Mouse (Mus musculus) MEL (cell line): Measurements from ENCODE around the gene Anxa4. TPM values are rescaled to one million over a fixed set of nuclear protein-coding genes. Genes with fewer than 3 reads are reported as not detected.

Experiments used
- DNase-seq: peaks from one replicate; pipeline ENCODE4 v3.0.0; 2011; ENCODE audit warnings: low read depth, low spot score
- H3K27ac ChIP-seq: 2 replicates; pipeline ENCODE4 v1.5.1; 2012; ENCODE audit warnings: low read depth, mild to moderate bottlenecking, control low read depth, low read length, moderate library complexity; ENCODE audit not compliant: control insufficient read depth
- H3K27me3 ChIP-seq, 2 experiments: fragments of 150-350 bp in 1 of 2; sonication (generic) in 1 of 2; 2 replicates each; pipeline ENCODE4 v1.6.1; 2012; ENCODE audit warnings: low read length in 2 of 2, mild to moderate bottlenecking in 2 of 2, improper control_type of control experiment in 1 of 2, moderate library complexity in 1 of 2; ENCODE audit not compliant: insufficient read depth in 2 of 2, control insufficient read depth in 1 of 2
- H3K36me3 ChIP-seq, 2 experiments: 2 replicates each; pipeline ENCODE4 v1.6.1; 2012 to 2014; ENCODE audit warnings: low read length in 2 of 2, improper control_type of control experiment in 1 of 2, inconsistent platforms in 1 of 2, mild to moderate bottlenecking in 1 of 2; ENCODE audit not compliant: insufficient read depth in 2 of 2, control insufficient read depth in 1 of 2
- H3K4me1 ChIP-seq, 2 experiments: fragments of 150-350 bp in 1 of 2; sonication (generic) in 1 of 2; 2 replicates each; pipeline ENCODE4 v1.6.1; 2012; ENCODE audit warnings: low read length in 2 of 2, improper control_type of control experiment in 1 of 2, mild to moderate bottlenecking in 1 of 2; ENCODE audit not compliant: insufficient read depth in 2 of 2, control insufficient read depth in 1 of 2
- H3K4me3 ChIP-seq, 2 experiments: fragments of 150-350 bp in 1 of 2; sonication (generic) in 1 of 2; 2 replicates each; pipeline ENCODE4 v1.5.1; 2012; ENCODE audit warnings: low read depth in 2 of 2, low read length in 2 of 2, mild to moderate bottlenecking in 2 of 2, moderate library complexity in 2 of 2, control low read depth in 1 of 2, improper control_type of control experiment in 1 of 2; ENCODE audit not compliant: control insufficient read depth in 1 of 2, insufficient read depth in 1 of 2
- H3K79me2 ChIP-seq: 2 replicates; pipeline ENCODE4 v1.6.1; 2012; ENCODE audit warnings: mild to moderate bottlenecking, low read length, moderate library complexity; ENCODE audit not compliant: control insufficient read depth, poor library complexity, insufficient read depth
- H3K9ac ChIP-seq: 2 replicates; pipeline ENCODE4 v1.6.1; 2012; ENCODE audit warnings: low read depth, mild to moderate bottlenecking, control low read depth, low read length, moderate library complexity; ENCODE audit not compliant: control insufficient read depth, poor library complexity, severe bottlenecking
- H3K9me3 ChIP-seq: fragments of 150-350 bp; sonication (generic); replicated peaks from 2 replicates; pipeline ENCODE4 v1.6.1; 2012; ENCODE audit warnings: mild to moderate bottlenecking, low read length, improper control_type of control experiment, moderate library complexity; ENCODE audit not compliant: insufficient read depth
- BHLHE40 ChIP-seq: IDR thresholded peaks from 2 replicates; pipeline ENCODE4 v1.6.1; 2012; ENCODE audit warnings: low read depth, mild to moderate bottlenecking, inconsistent platforms, low read length, improper control_type of control experiment, borderline replicate concordance
- CHD1 ChIP-seq: IDR thresholded peaks from 2 replicates; pipeline ENCODE4 v1.6.1; 2012; ENCODE audit warnings: low read depth, mild to moderate bottlenecking, inconsistent platforms, low read length, improper control_type of control experiment
- CHD2 ChIP-seq: IDR thresholded peaks from 2 replicates; pipeline ENCODE4 v1.6.1; 2011; ENCODE audit warnings: low read length, improper control_type of control experiment
- CTCF ChIP-seq, 3 experiments: IDR thresholded peaks in 2 of 3; conservative IDR thresholded peaks in 1 of 3; 2 replicates each; pipeline ENCODE4 v1.5.1; 2011 to 2012; ENCODE audit warnings: low read length in 3 of 3, low read depth in 2 of 3, mild to moderate bottlenecking in 2 of 3, improper control_type of control experiment in 1 of 3, inconsistent platforms in 1 of 3, mixed read lengths in 1 of 3, moderate library complexity in 1 of 3; ENCODE audit not compliant: control insufficient read depth in 1 of 3, insufficient read depth in 1 of 3, poor library complexity in 1 of 3, severe bottlenecking in 1 of 3
- E2F4 ChIP-seq: IDR thresholded peaks from 2 replicates; pipeline ENCODE4 v1.6.1; 2011; ENCODE audit warnings: low read depth, low read length, improper control_type of control experiment, borderline replicate concordance
- ELF1 ChIP-seq: IDR thresholded peaks from 2 replicates; pipeline ENCODE4 v1.6.1; 2014; ENCODE audit warnings: low read depth, mild to moderate bottlenecking, inconsistent platforms, low read length, improper control_type of control experiment, moderate library complexity
- EP300 ChIP-seq, 2 experiments: IDR thresholded peaks; 2 replicates each; pipeline ENCODE4 v1.6.1; 2011; ENCODE audit warnings: improper control_type of control experiment in 2 of 2, low read length in 2 of 2, low read depth in 1 of 2, mild to moderate bottlenecking in 1 of 2
- GABPA ChIP-seq: IDR thresholded peaks from 2 replicates; pipeline ENCODE4 v1.6.1; 2012; ENCODE audit warnings: low read depth, mild to moderate bottlenecking, inconsistent platforms, low read length, improper control_type of control experiment, moderate library complexity
- GATA1 ChIP-seq: IDR thresholded peaks from 2 replicates; pipeline ENCODE4 v1.6.1; 2011; ENCODE audit warnings: low read depth, low read length, improper control_type of control experiment
- HCFC1 ChIP-seq: IDR thresholded peaks from 2 replicates; pipeline ENCODE4 v1.6.1; 2012; ENCODE audit warnings: low read depth, mild to moderate bottlenecking, inconsistent platforms, low read length, improper control_type of control experiment, moderate library complexity
- MAX ChIP-seq: IDR thresholded peaks from 2 replicates; pipeline ENCODE4 v1.6.1; 2011; ENCODE audit warnings: low read length, improper control_type of control experiment
- MAZ ChIP-seq: IDR thresholded peaks from 2 replicates; pipeline ENCODE4 v1.6.1; 2012; ENCODE audit warnings: low read depth, mild to moderate bottlenecking, inconsistent platforms, low read length, improper control_type of control experiment
- MYB ChIP-seq: IDR thresholded peaks from 2 replicates; pipeline ENCODE4 v1.6.1; 2011; ENCODE audit warnings: mild to moderate bottlenecking, low read depth, low read length, improper control_type of control experiment
- MYC ChIP-seq: IDR thresholded peaks from 2 replicates; pipeline ENCODE4 v1.6.1; 2011; ENCODE audit warnings: low read depth, mild to moderate bottlenecking, low read length, improper control_type of control experiment, moderate library complexity
- NRF1 ChIP-seq: IDR thresholded peaks from 2 replicates; pipeline ENCODE4 v1.6.1; 2014; ENCODE audit warnings: low read depth, mild to moderate bottlenecking, inconsistent platforms, low read length, improper control_type of control experiment, moderate library complexity; ENCODE audit not compliant: poor library complexity, insufficient read depth, severe bottlenecking
- POLR2A ChIP-seq, 2 experiments: IDR thresholded peaks; 2 replicates each; pipeline ENCODE4 v1.6.1; 2011 to 2012; ENCODE audit warnings: low read length in 2 of 2, mild to moderate bottlenecking in 2 of 2, control low read depth in 1 of 2, improper control_type of control experiment in 1 of 2, low read depth in 1 of 2, moderate library complexity in 1 of 2; ENCODE audit not compliant: control insufficient read depth in 1 of 2, insufficient read depth in 1 of 2, poor library complexity in 1 of 2
- POLR2AphosphoS2 ChIP-seq: IDR thresholded peaks from 2 replicates; pipeline ENCODE4 v1.6.1; 2011; ENCODE audit warnings: low read length, improper control_type of control experiment
- POLR2AphosphoS5 ChIP-seq: IDR thresholded peaks from 2 replicates; pipeline ENCODE4 v1.6.1; 2012; ENCODE audit warnings: low read depth, borderline replicate concordance, mild to moderate bottlenecking, inconsistent platforms, low read length, moderate library complexity, mixed read lengths
- RAD21 ChIP-seq: IDR thresholded peaks from 2 replicates; pipeline ENCODE4 v1.6.1; 2011; ENCODE audit warnings: mild to moderate bottlenecking, low read depth, low read length, improper control_type of control experiment
- RCOR1 ChIP-seq: IDR thresholded peaks from 2 replicates; pipeline ENCODE4 v1.6.1; 2012; ENCODE audit warnings: low read depth, mild to moderate bottlenecking, inconsistent platforms, low read length, improper control_type of control experiment
- SIN3A ChIP-seq: IDR thresholded peaks from 2 replicates; pipeline ENCODE4 v1.6.1; 2012; ENCODE audit warnings: low read length, improper control_type of control experiment, inconsistent platforms
- SMC3 ChIP-seq: IDR thresholded peaks from 2 replicates; pipeline ENCODE4 v1.6.1; 2011; ENCODE audit warnings: low read depth, low read length, improper control_type of control experiment
- TBP ChIP-seq: IDR thresholded peaks from 2 replicates; pipeline ENCODE4 v1.8.0; 2011; ENCODE audit warnings: low read depth, low read length, improper control_type of control experiment
- TCF12 ChIP-seq: IDR thresholded peaks from 2 replicates; pipeline ENCODE4 v1.6.1; 2014; ENCODE audit warnings: low read depth, mild to moderate bottlenecking, inconsistent platforms, low read length, improper control_type of control experiment, moderate library complexity
- UBTF ChIP-seq: IDR thresholded peaks from 2 replicates; pipeline ENCODE4 v1.6.1; 2012; ENCODE audit warnings: low read depth, mild to moderate bottlenecking, inconsistent platforms, low read length, improper control_type of control experiment, moderate library complexity, borderline replicate concordance; ENCODE audit not compliant: insufficient read depth
- ZC3H11A ChIP-seq: IDR thresholded peaks from 2 replicates; pipeline ENCODE4 v1.6.1; 2012; ENCODE audit warnings: low read depth, mild to moderate bottlenecking, inconsistent platforms, low read length, improper control_type of control experiment
- ZKSCAN1 ChIP-seq: IDR thresholded peaks from 2 replicates; pipeline ENCODE4 v1.6.1; 2012; ENCODE audit warnings: low read depth, mild to moderate bottlenecking, inconsistent platforms, low read length, improper control_type of control experiment, moderate library complexity
- ZMIZ1 ChIP-seq: IDR thresholded peaks from 2 replicates; pipeline ENCODE4 v1.6.1; 2012; ENCODE audit warnings: low read depth, mild to moderate bottlenecking, inconsistent platforms, low read length, improper control_type of control experiment, moderate library complexity
- ZNF384 ChIP-seq: IDR thresholded peaks from 2 replicates; pipeline ENCODE4 v1.6.1; 2012; ENCODE audit warnings: low read depth, mild to moderate bottlenecking, inconsistent platforms, low read length, improper control_type of control experiment
- polyA plus RNA-seq, 2 experiments: library from polyadenylated mRNA; stranded (reverse) in 1 of 2; unstranded in 1 of 2; fragments of >175 nt in 1 of 2; fragments of >200 nt in 1 of 2; gene quantifications; 2 replicates each; pipeline versions ENCODE4 v1.2.1 to v1.2.4; 2012; ENCODE audit warnings: low replicate concordance in 2 of 2, low read depth in 1 of 2; ENCODE audit not compliant: insufficient read length in 2 of 2, insufficient read depth in 1 of 2, missing spikeins in 1 of 2
- total RNA-seq: library from RNA; depleted of rRNA; stranded (reverse); fragments of 300-350 nt; gene quantifications from 2 replicates; pipeline ENCODE4 v1.2.3, GENCODE M21; 2012; rRNA removed

The Anxa4 gene
- total RNA-seq (30.4 and 31.1 TPM in 2 replicates), polyA plus RNA-seq (100 to 1,000 TPM in 1 of 2 experiments, 10 to 100 TPM in 1; 53.6 to 176 TPM)

- Histone ChIP-seq H3K4me3 (peak within 1 kb of the TSS; percentile 86 to 100), H3K4me1 (peaks cover 19 to 26% of the 10 kb centered on the region in 2 experiments), H3K9me3 (no peaks in the 10 kb centered on the region), H3K79me2 (no peaks in the 10 kb centered on the region; the same call in 1 of the 2 replicates), H3K9ac (peak within 1 kb of the TSS; percentile 78), H3K27ac (no peak within 1 kb of the TSS), H3K27me3 (peaks cover 0 to 4% of the 10 kb centered on the region in 2 experiments; a peak in 2 of 4 replicates), H3K36me3 (peaks cover 0 to 12% of the 10 kb centered on the region in 2 experiments; a peak in 2 of 4 replicates)
- TF ChIP-seq ELF1 (peak; percentile 86), EP300 (IDR thresholded peaks at IDR 0.05; ENCODE audit: low read depth in 1 of 2, low read length in 2 of 2) (0 out of 4 replicates have a peak, but pooled peaks of 1 of the 2 experiments have one; percentile 12), RAD21 (no peak), CHD2 (no peak), MAX (peak; percentile 36; the same call in 1 of the 2 replicates), MYB (no peak), MAZ (peak; percentile 84; the same call in 1 of the 2 replicates), MYC (no peak), CHD1 (no peak), TBP (0 out of 2 replicates have a peak, but pooled peaks have one; percentile 34), POLR2A (IDR thresholded peaks at IDR 0.05; ENCODE audit: control insufficient read depth in 1 of 2, insufficient read depth in 1 of 2, low read depth in 1 of 2, low read length in 2 of 2, poor library complexity in 1 of 2) (peak; percentile 39 to 79; a peak in 3 of 4 replicates), UBTF (no peak), ZC3H11A (no peak), POLR2AphosphoS2 (no peak; the same call in 1 of the 2 replicates), CTCF (IDR thresholded peaks at IDR 0.05 in 2 of 3, conservative IDR thresholded peaks at IDR 0.05 in 1 of 3; ENCODE audit: control insufficient read depth in 1 of 3, insufficient read depth in 1 of 3, low read depth in 2 of 3, low read length in 3 of 3, poor library complexity in 1 of 3, severe bottlenecking in 1 of 3) (no peak), ZMIZ1 (peak; percentile 70), NRF1 (0 out of 2 replicates have a peak, but pooled peaks have one; percentile 15), BHLHE40 (0 out of 2 replicates have a peak, but pooled peaks have one; percentile 8), POLR2AphosphoS5 (no peak), HCFC1 (peak; percentile 59), RCOR1 (peak; percentile 20; the same call in 1 of the 2 replicates), SMC3 (no peak), ZNF384 (no peak), GATA1 (no peak), TCF12 (0 out of 2 replicates have a peak, but pooled peaks have one; percentile 18), ZKSCAN1 (0 out of 2 replicates have a peak, but pooled peaks have one; percentile 21), GABPA (no peak), SIN3A (peak; percentile 44; the same call in 1 of the 2 replicates), E2F4 (no peak)
- DNase-seq: peak; percentile 87
Observed at GRCm38 (mm10) chr6:86793021-86793815, at the start of gene Anxa4. Gene Anxa4 (minus strand): TSS chr6:86793584.
